ENCODE assay signal across 14 mouse cellular contexts in the genomic region with DNA sequence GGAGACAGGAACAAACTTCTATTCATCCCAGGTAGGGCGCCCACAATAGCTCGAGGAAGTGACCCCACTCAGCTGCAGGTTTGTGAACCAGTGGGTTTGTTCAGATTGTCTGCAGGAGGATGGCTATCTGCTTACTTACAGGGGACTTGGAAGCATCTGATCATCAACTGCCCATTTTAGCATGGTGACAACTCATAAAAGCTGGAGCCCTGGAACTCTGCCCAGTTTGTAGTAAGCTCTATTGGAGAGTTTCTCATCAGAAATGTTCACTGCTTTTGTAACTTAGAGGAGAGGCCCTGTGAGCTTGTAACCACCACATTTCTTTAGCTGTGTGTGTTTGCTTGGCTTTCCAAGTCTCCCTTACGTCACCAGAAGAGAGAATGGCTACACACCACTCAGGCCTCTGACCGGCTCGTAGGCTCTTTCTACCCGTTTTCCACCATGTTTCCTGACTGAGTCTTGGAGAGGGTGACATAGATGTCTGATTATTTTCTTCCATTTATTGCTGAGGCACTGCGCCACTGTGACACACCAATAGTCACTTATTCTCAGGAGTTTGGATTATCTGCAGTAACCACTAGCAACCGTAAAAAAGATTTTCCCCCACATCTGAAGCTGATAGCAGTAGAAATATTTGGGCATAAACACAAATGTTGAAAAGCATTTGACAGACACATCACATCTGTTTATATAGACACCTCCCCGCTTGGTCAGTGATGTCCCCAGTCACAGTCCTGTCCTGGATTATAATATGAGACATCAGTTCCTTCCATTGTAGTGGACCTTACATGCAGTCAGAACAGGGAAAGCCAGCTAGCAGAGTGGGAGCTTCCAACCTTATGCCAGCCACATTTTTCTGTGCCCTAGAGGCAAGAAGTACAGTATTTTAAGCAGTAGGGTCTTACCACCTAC. TPM values are rescaled to one million over a fixed set of nuclear protein-coding genes. Genes with fewer than 3 reads are reported as not detected.
DNase-seq lines count a peak whose midpoint lies in the region; ATAC-seq lines count a peak whose summit lies in the region.
"Had no signal": no experiment of that assay in that cellular context is flagged by ENCODE, and none has a peak within 500 bp of the region (broad histone marks: within the 10 kb centered on the region; RNA-seq: fewer than 3 reads in every experiment).

No protein-coding gene starts in this region.

- 79% methylated on average over 9 of the region's 9 CpGs for WGBS in forebrain, embryonic 14.5 days
- 94% methylated on average over 9 of the region's 9 CpGs for WGBS in forebrain, embryonic 12.5 days
- 92% methylated on average over 9 of the region's 9 CpGs for WGBS in hindbrain, embryonic 10.5 days

- H3K27me3 ChIP-seq in forebrain, embryonic 14.5 days (replicated peaks; ENCODE audit: control insufficient read depth, insufficient read depth, low read length) = no peaks in the 10 kb centered on the region
- no peaks in the 10 kb centered on the region for H3K27me3 ChIP-seq in forebrain, embryonic 12.5 days
- no peaks in the 10 kb centered on the region for H3K27me3 ChIP-seq in hindbrain, embryonic 10.5 days (ENCODE audit: insufficient read depth, poor library complexity, severe bottlenecking)
- H3K27me3 ChIP-seq: limb, embryonic 13.5 days had no signal

- peak; percentile 41 for DNase-seq in forebrain, embryonic 14.5 days (ENCODE audit: low spot score)
- peak; percentile 47 to 54 for DNase-seq in left cerebral cortex, postnatal 10 days (ENCODE audit: extremely low spot score in 1 of 2, low spot score in 2 of 2)
- no peak for DNase-seq in left cerebral cortex, adult 11 months (ENCODE audit: low spot score)
- peak; percentile 29 for DNase-seq in adrenal gland, postnatal 25 days
- DNase-seq in right cerebral cortex, adult 2 months (ENCODE audit: low spot score in 2 of 2) = peak; percentile 46 to 51
- no peak for DNase-seq in ovary, postnatal 10 days (ENCODE audit: low spot score)
- DNase-seq in hindbrain, embryonic 10.5 days (ENCODE audit: low spot score) = no peak
- DNase-seq: cerebellum, adult 2 months; gastrocnemius, postnatal 36 days; thymus, adult 2 months had no signal

- intact Hi-C loops in left cerebral cortex, postnatal 10 days (cut with DNase I) = no loop called here

- peaks cover 61% of the 10 kb centered on the region for H3K36me3 ChIP-seq in forebrain, embryonic 14.5 days (ENCODE audit: control insufficient read depth, insufficient read depth, low read length)
- H3K36me3 ChIP-seq in forebrain, embryonic 12.5 days (replicated peaks) = peaks cover 57% of the 10 kb centered on the region
- H3K36me3 ChIP-seq in hindbrain, embryonic 10.5 days = peaks cover 76% of the 10 kb centered on the region

- H3K9ac ChIP-seq in forebrain, embryonic 14.5 days (ENCODE audit: low read length) = no peak overlapping the region
- no peak overlapping the region for H3K9ac ChIP-seq in forebrain, embryonic 12.5 days
- H3K9ac ChIP-seq: limb, embryonic 13.5 days had no signal

- no peak for ATAC-seq in forebrain, embryonic 14.5 days
- no peak for ATAC-seq in forebrain, embryonic 12.5 days (ENCODE audit: low FRiP score)

- no peaks in the 10 kb centered on the region for H3K9me3 ChIP-seq in forebrain, embryonic 14.5 days (replicated peaks; ENCODE audit: control insufficient read depth, low read length)
- no peaks in the 10 kb centered on the region for H3K9me3 ChIP-seq in forebrain, embryonic 12.5 days
- H3K9me3 ChIP-seq in hindbrain, embryonic 10.5 days = no peaks in the 10 kb centered on the region
- H3K9me3 ChIP-seq: limb, embryonic 13.5 days had no signal

- no peak overlapping the region for H3K4me2 ChIP-seq in forebrain, embryonic 14.5 days (ENCODE audit: low read length)
- H3K4me2 ChIP-seq in forebrain, embryonic 12.5 days = no peak overlapping the region
- H3K4me2 ChIP-seq: limb, embryonic 13.5 days had no signal

- no peaks in the 10 kb centered on the region for H3K4me1 ChIP-seq in forebrain, embryonic 14.5 days (ENCODE audit: control insufficient read depth, insufficient read depth, low read length)
- no peaks in the 10 kb centered on the region for H3K4me1 ChIP-seq in forebrain, embryonic 12.5 days
- H3K4me1 ChIP-seq in hindbrain, embryonic 10.5 days (replicated peaks) = no peaks in the 10 kb centered on the region
- H3K4me1 ChIP-seq: limb, embryonic 13.5 days had no signal

- no peak overlapping the region for H3K4me3 ChIP-seq in forebrain, embryonic 14.5 days (ENCODE audit: low read depth, low read length)
- no peak overlapping the region for H3K4me3 ChIP-seq in forebrain, embryonic 12.5 days (replicated peaks)
- H3K4me3 ChIP-seq in hindbrain, embryonic 10.5 days = no peak overlapping the region
- H3K4me3 ChIP-seq: limb, embryonic 13.5 days had no signal

- H3K27ac ChIP-seq in forebrain, embryonic 14.5 days (ENCODE audit: low read depth, low read length) = no peak overlapping the region
- H3K27ac ChIP-seq in forebrain, embryonic 12.5 days = no peak overlapping the region
- no peak overlapping the region for H3K27ac ChIP-seq in hindbrain, embryonic 10.5 days
- H3K27ac ChIP-seq: kidney, postnatal 0 days; limb, embryonic 13.5 days; macrophage had no signal

RNA-seq across cellular contexts. Expression of gene Nfrkb, which starts 22.0 kb away (rescaled TPM):
- polyA plus RNA-seq in forebrain, embryonic 14.5 days (2014; fragmentation: Nextera tagmentation; extraction: Ambion mirVana) = 30.0 and 31.9 TPM in 2 replicates
- polyA plus RNA-seq in forebrain, embryonic 12.5 days (2016; fragmentation: Nextera tagmentation; extraction: Ambion mirVana) = 30.7 and 32.4 TPM in 2 replicates
- 10 to 100 TPM; 32.3 to 35.3 TPM for total RNA-seq in left cerebral cortex, postnatal 10 days (2021)
- 21.7 and 28.8 TPM in 2 replicates for total RNA-seq in adrenal gland, postnatal 25 days (2021)
- polyA plus RNA-seq in hindbrain, embryonic 10.5 days (2016; fragmentation: Nextera tagmentation; extraction: Ambion mirVana) = 19.6 and 25.4 TPM in 2 replicates

Comparison
In these comparisons a context has a peak if more than half of its experiments do, and no peak if none do; other contexts are left out.
1. DNase-seq: peak in forebrain, embryonic 14.5 days (single experiment), left cerebral cortex, postnatal 10 days (2 of 2), adrenal gland, postnatal 25 days (single experiment) and right cerebral cortex, adult 2 months (2 of 2); none in left cerebral cortex, adult 11 months (single experiment), ovary, postnatal 10 days (single experiment) and hindbrain, embryonic 10.5 days (single experiment).